Mouse (Mus musculus) heart, postnatal 0 days (tissue): ENCODE results near the gene N4bp2.
"Not testable (repeated sequence)": the region's sequence is repeated elsewhere in the genome, so short reads cannot be mapped to it uniquely, and the experiment has no call there.

Source experiments
- CTCF ChIP-seq: IDR thresholded peaks from 2 replicates; pipeline ENCODE4 v1.5.1; 2016; ENCODE audit warnings: antibody characterized with exemption, control low read depth, low read depth
- EP300 ChIP-seq: IDR thresholded peaks from 2 replicates; pipeline ENCODE4 v1.6.1; 2016; ENCODE audit warnings: antibody characterized with exemption, low read depth

DNA sequence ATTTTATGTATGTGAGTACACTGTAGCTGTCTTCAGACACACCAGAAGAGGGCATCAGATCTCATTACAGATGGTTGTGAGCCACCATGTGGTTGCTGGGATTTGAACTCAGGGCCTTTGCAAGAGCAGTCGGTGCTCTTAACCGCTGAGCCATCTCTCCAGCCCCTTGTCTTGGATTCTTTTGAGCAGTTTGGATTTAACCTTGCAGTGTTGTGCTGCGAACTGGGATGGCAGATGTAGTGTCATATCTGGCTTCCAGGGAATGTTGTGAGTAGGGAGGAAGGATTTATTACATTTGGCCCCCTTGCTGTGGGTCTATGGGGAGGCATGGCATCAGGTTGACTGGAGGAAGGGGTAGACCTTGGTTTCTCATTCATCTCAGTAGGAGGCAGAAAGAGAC is 10.6 kb downstream of the N4bp2 start:
- not testable (repeated sequence) for TF ChIP-seq CTCF, EP300
